Mouse (Mus musculus): ENCODE results near the gene Ghrh.

DNA sequence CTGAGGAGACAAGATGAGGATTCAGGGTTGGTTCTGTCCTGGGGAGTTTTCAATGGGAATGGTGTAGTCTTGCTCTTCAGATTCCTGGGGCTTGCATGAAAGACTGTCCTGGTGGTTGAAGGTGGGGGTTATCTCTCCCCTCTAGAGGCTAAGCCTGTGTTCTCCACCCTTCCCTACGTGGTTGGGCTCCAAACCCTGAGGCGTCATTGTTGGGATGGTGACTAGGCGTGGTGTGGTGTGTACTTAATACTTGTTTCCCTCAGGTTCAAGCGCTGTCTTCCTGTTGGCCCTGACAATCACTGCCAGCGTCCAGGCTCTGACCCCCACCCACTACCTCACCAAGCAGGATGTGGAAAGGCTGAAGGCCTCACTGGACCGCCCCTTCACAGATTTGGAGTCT is 64.0 kb downstream of the Ghrh start:
- TF ChIP-seq POLR2A (IDR thresholded peaks at IDR 0.05; ENCODE audit: extremely low read depth, insufficient read depth, low read length) = no peak
- TF ChIP-seq CTCF (IDR thresholded peaks at IDR 0.05; ENCODE audit: low read depth, low read length) = no peak

All from liver, adult 2 months (tissue).